Mouse (Mus musculus): ENCODE data around the gene Gm49450.

Gm49450 gene

GRCm38 (mm10) chr15:98891198-98891742 is 62.1 kb downstream of the Gm49450 start:
- no peak for DNase-seq (ENCODE audit: low spot score)

GRCm38 (mm10) chr15:98887526-98887925 is 65.8 kb downstream of the Gm49450 start:
- DNase-seq (ENCODE audit: low spot score) = no peak

- no peak for DNase-seq (ENCODE audit: low spot score)
Measured at GRCm38 (mm10) chr15:98886667-98887387, 66.5 kb downstream of the Gm49450 start.

GRCm38 (mm10) chr15:98884106-98884505 is 69.2 kb downstream of the Gm49450 start:
- no peak for DNase-seq (ENCODE audit: low spot score)

GRCm38 (mm10) chr15:98883661-98884060 is 69.7 kb downstream of the Gm49450 start:
- DNase-seq (ENCODE audit: low spot score) = no peak
